Mouse (Mus musculus): ENCODE measurements around the gene Gm2888.
A peak's percentile ranks its signal among the peaks of the same experiment; 100 is the strongest.
"Not testable (repeated sequence)": the region's sequence is repeated elsewhere in the genome, so short reads cannot be mapped to it uniquely, and the experiment has no call there.

The Gm2888 gene

GRCm38 (mm10) chr14:3029702-3030101 is at the start of gene Gm2888:
Gene Gm2888, plus strand, starts transcription at chr14:3030002.
- DNase-seq: not testable (repeated sequence)

GRCm38 (mm10) chr14:3048727-3049512 is 19.1 kb downstream of the Gm2888 start, which contains the start of gene Gm2897:
Gene Gm2897, plus strand, starts transcription at chr14:3049285.
- DNase-seq: peak; percentile 5

- DNase-seq: peak; percentile 35
Measured at GRCm38 (mm10) chr14:3049513-3049800, 19.7 kb downstream of the Gm2888 start.

GRCm38 (mm10) chr14:3050087-3050486 is 20.3 kb downstream of the Gm2888 start:
- peak; percentile 25 for DNase-seq

Data from kidney, adult 9 months (tissue).